Mouse (Mus musculus) cerebral cortex, adult 2 months (tissue): ENCODE data around the gene Pla2g6.

Source experiments
- WGBS: fragments of 180-500 bp; shearing (Covaris S2); methylation state at CpG from one replicate; pipeline ENCODE4 v1.1.7; 2018; 5-methylcytosine and 5-hydroxymethylcytosine counted together

Pla2g6 gene

DNA sequence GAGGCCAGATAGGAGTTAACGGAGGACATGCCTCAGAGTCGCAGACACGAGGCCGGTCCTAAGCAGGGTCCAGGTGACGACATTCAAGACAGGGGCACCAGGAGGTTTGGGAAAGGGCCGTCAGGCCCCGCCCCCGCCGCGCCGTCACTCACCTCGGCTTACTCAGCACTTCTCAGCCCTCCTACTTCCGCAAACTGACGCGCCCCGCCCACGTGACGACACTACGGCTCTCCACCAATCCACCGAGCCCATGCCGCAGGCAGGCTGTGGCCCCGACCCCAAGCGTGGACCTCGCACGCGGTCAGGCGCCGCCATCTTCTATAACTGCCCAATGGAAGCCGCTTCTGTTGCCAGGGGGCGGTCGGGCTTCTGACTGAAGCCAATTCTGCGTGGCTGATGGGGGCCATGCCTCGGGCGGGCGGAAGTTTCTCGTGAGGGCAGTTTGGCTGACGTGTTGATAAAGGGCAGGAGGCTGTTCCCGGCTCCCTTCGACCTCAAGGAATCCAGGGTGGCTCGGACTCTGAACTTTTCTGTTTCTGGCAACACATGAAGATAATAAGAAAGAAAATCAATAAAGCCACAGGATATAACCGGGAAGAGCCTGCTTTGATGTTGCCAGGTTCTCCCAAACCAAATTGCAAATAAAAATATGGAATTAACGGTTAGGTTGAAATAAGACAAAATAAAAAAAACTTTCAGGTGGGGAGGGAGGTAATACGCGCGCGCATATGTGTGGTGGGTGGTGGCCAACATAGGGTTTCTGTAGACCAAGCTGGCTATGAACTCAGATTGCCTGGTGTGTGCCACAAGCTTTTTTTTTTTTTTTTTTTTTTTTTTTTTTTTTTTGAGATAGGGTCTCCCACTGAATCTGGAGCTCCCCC lies at the start of gene Pla2g6:
Gene Pla2g6, minus strand, starts transcription at position 333 of the 881 bp plus-strand sequence.
- WGBS = 2% methylated on average over 46 of the region's 46 CpGs

- WGBS = 53% methylated on average over 6 of the region's 6 CpGs
Observed at GRCm38 (mm10) chr15:79377681-79378080, 49.5 kb upstream of the Pla2g6 start.

DNA sequence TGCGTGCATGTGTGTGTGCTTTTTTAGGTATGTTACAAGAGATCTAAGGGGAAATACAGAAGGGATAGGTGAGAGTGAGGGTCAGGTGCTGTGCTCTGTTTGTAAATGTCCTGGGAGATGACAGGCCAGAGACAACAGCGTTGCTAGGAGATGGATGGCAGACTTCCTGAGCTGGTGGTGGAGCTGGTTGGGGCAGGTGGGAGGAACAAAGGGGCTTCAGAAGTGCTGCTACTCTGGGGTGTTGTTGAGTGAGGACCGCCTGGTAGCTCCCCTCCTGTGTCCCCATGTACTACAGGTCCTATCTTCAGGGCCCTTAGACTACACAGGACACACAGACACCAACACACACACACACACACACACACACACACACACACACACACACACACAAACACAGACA lies 46.6 kb upstream of the Pla2g6 start:
- WGBS = 82% methylated on average over 3 of the region's 3 CpGs

- WGBS = 78% methylated on average over 7 of the region's 7 CpGs
Observed at GRCm38 (mm10) chr15:79370281-79370843, 42.2 kb upstream of the Pla2g6 start.

GRCm38 (mm10) chr15:79369452-79370280 lies 41.5 kb upstream of the Pla2g6 start:
- WGBS = 76% methylated on average over 15 of the region's 15 CpGs

DNA sequence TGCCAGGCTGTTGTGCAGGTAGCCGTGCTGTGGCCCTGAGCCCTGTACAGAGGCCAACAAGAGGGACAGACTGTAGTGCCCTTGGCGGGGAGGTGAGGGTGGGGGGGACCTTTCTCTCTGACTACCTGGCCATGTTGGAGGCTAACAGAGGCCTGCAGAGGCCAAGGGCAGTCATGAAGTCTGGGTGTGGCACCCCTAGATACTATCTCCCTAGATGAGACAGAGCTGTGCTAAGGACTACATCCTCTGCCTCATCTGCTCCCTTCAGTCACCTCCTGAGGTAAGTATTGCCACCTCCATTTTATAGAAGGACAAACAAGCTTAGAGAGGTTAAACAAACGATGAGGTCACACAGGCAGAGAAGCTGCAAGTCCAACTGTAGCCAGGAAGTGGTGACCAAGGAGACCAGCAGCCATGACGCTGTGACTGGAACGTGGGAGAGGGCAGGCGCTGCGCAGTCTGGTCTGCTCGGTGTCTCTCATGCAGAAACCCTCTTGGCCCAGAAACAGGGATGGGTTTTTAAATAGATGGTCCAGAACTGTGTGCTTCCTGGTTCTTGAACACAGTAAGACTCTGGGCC lies 40.8 kb upstream of the Pla2g6 start:
- WGBS = 79% methylated on average over 8 of the region's 8 CpGs

GRCm38 (mm10) chr15:79368313-79368811 lies 40.2 kb upstream of the Pla2g6 start:
- WGBS = 61% methylated on average over 14 of the region's 14 CpGs

- WGBS = 92% methylated on average over 5 of the region's 5 CpGs
Observed at GRCm38 (mm10) chr15:79366402-79366801, 38.2 kb upstream of the Pla2g6 start.

GRCm38 (mm10) chr15:79365068-79365467 lies 36.9 kb upstream of the Pla2g6 start:
- 98% methylated on average over 12 of the region's 12 CpGs for WGBS

GRCm38 (mm10) chr15:79364120-79364519 lies 35.9 kb upstream of the Pla2g6 start:
- 79% methylated on average over 6 of the region's 6 CpGs for WGBS

DNA sequence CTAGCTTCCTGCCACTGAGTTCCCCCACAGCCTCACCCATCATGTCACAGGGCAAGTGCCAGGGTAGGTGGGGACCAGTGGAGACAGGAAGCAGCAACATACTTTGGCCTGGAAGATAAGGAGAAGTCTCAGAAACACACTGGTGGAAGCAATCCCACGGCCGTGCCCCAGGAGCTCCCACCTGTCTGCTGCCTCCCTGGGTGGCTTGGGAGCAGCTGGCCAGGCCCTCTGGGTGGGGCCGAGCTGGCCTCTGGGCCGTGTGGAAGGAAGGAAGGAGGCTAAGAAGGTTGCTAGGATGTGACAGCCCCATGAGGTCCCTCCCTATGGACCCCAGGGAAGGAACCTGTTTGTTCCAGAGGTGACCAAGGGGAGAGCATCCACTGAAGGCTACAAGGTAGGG lies 32.8 kb upstream of the Pla2g6 start:
- 52% methylated on average over 4 of the region's 4 CpGs for WGBS

DNA sequence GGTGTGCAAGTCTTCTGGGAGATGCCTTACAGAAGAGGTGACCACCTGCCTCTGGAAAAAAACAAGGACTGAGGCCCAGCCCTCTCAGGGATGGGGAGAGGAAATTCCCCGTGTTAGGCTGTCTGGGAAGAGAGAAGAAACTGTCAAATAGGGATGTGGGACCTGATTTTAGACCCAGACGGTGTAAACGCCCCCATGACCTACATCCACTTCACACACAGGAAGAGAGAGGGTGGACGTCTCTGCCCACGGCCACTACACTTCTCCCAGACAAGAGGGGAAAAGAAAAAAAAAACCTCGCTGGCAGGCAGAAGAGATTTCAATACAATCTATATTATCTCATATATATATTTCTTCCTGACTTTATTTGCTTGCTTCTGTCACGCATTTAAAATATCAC lies 32.2 kb upstream of the Pla2g6 start:
- 32% methylated on average over 7 of the region's 7 CpGs for WGBS

- 23% methylated on average over 6 of the region's 6 CpGs for WGBS
Observed at GRCm38 (mm10) chr15:79359954-79360353, 31.8 kb upstream of the Pla2g6 start.

- WGBS = 52% methylated on average over 12 of the region's 12 CpGs
Observed at GRCm38 (mm10) chr15:79357974-79358690, 29.9 kb upstream of the Pla2g6 start.

DNA sequence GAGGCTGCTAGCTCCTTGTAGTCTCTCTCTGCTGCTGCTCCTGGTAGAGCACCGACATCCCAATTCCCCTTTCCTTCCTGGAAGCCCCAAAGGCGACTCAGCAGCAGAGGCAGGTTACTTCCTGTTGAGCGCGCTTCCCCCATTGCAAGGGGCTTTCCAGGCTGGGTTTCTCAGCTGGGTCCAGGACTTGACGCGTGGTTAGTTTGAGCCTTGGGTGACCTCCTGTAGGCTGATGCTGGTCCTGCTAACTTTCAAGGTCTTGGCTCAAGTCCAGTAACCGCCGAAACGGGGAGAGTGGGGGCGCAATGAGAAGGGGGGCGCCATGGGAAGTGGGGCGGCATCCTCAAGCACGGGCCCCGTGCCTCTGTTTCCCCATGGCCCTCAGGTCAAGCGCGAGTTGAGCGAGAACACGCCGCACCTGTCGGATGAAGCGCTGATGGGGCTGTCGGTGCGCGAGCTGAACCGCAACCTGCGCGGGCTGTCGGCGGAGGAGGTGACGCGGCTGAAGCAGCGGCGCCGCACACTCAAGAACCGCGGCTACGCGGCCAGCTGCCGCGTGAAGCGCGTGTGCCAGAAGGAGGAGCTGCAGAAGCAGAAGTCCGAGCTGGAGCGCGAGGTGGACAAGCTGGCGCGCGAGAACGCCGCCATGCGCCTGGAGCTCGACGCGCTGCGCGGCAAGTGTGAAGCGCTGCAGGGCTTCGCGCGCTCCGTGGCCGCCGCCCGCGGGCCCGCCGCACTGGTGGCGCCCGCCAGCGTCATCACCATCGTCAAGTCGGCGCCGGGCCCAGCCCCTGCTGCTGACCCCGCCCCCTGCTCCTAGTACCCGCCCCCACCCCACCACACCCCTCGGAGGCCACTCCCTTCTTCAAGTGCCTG lies 29.1 kb upstream of the Pla2g6 start:
- 2% methylated on average over 72 of the region's 77 CpGs for WGBS

GRCm38 (mm10) chr15:79356481-79356880 lies 28.3 kb upstream of the Pla2g6 start:
- 91% methylated on average over 8 of the region's 8 CpGs for WGBS

GRCm38 (mm10) chr15:79354619-79355018 lies 26.4 kb upstream of the Pla2g6 start:
- WGBS = 86% methylated on average over 4 of the region's 4 CpGs

- WGBS = 88% methylated on average over 5 of the region's 5 CpGs
Observed at GRCm38 (mm10) chr15:79353690-79354305, 25.6 kb upstream of the Pla2g6 start.

DNA sequence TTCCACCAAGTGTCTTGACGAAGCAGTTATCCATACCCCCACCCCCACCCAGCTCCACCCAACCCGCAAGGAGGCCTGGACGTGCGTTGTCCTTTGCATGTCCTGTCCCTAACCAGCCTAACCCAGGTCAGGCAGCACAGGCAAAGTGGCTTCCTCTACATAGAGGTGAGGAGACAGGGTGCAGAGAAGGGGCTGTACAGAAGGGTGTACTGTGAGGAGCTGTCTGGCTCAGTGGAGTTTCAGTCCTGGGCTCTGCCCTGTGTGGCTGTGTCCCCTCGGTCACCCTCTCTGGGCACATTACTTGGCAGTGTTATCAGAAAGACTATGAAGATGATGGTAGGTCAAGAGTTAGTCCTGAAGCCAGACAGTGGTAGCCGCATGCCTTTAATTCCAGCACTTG lies 24.3 kb upstream of the Pla2g6 start:
- 82% methylated on average over 6 of the region's 6 CpGs for WGBS

GRCm38 (mm10) chr15:79351331-79351767 lies 23.2 kb upstream of the Pla2g6 start:
- 42% methylated on average over 15 of the region's 15 CpGs for WGBS
